Comparison of ENCODE assay signal across 7 mouse cellular contexts in genomic region chr2:26627921-26628739, GRCm38 (mm10). TPM values are rescaled to one million over a fixed set of nuclear protein-coding genes. Genes with fewer than 3 reads are reported as not detected.
DNase-seq lines count a peak whose midpoint lies in the region; ATAC-seq lines count a peak whose summit lies in the region.

Fam69b (plus strand) TSS chr2:26628457.

- peak within 1 kb of the TSS; percentile 44 for H3K27ac ChIP-seq in intestine, embryonic 15.5 days

- peak; percentile 69 for ATAC-seq in intestine, embryonic 15.5 days

- intact Hi-C loops in left cerebral cortex, postnatal 10 days (cut with DNase I), result no loop called here

- peak; percentile 88 for DNase-seq in adrenal gland, postnatal 14 days
- DNase-seq in embryo, embryonic 11 days, result peak; percentile 96
- DNase-seq in gonadal fat pad, adult 2 months (ENCODE audit: low read depth), result no peak
- peak; percentile 85 to 93 for DNase-seq in left cerebral cortex, postnatal 10 days (ENCODE audit: extremely low spot score in 1 of 2, low spot score in 2 of 2)
- peak; percentile 91 for DNase-seq in right cerebral cortex, postnatal 25 days

- H3K4me1 ChIP-seq in intestine, embryonic 15.5 days (replicated peaks), result peaks cover 27% of the 10 kb centered on the region
- H3K4me1 ChIP-seq in megakaryocyte, embryonic 14.5 days, result peaks cover 32% of the 10 kb centered on the region

- H3K4me2 ChIP-seq in intestine, embryonic 15.5 days (replicated peaks), result peak within 1 kb of the TSS; percentile 98

- H3K9ac ChIP-seq in intestine, embryonic 15.5 days, result peak within 1 kb of the TSS; percentile 81

- WGBS in intestine, embryonic 15.5 days, result under 1% methylated on average over 70 of the region's 70 CpGs

- H3K27me3 ChIP-seq in intestine, embryonic 15.5 days (replicated peaks), result no peaks in the 10 kb centered on the region
- H3K27me3 ChIP-seq in megakaryocyte, embryonic 14.5 days (replicated peaks), result peaks cover 37% of the 10 kb centered on the region

- H3K36me3 ChIP-seq in intestine, embryonic 15.5 days, result no peaks in the 10 kb centered on the region
- peaks cover 8% of the 10 kb centered on the region for H3K36me3 ChIP-seq in megakaryocyte, embryonic 14.5 days (replicated peaks; ENCODE audit: low read length)

- no peaks in the 10 kb centered on the region for H3K9me3 ChIP-seq in intestine, embryonic 15.5 days
- no peaks in the 10 kb centered on the region for H3K9me3 ChIP-seq in megakaryocyte, embryonic 14.5 days

- H3K4me3 ChIP-seq in intestine, embryonic 15.5 days (replicated peaks), result peak within 1 kb of the TSS; percentile 72
- peak within 1 kb of the TSS; percentile 93 for H3K4me3 ChIP-seq in megakaryocyte, embryonic 14.5 days (replicated peaks)

RNA-seq across cellular contexts. Expression of gene Fam69b, which starts in this region (rescaled TPM):
- total RNA-seq in adrenal gland, postnatal 14 days (2021), result 10.0 and 12.3 TPM in 2 replicates
- 24.7 and 33.7 TPM in 2 replicates for polyA plus RNA-seq in gonadal fat pad, adult 2 months (2012; rRNA removed)
- polyA plus RNA-seq in intestine, embryonic 15.5 days (2015; fragmentation: Nextera tagmentation; extraction: Ambion mirVana), result 31.1 and 32.6 TPM in 2 replicates
- total RNA-seq in left cerebral cortex, postnatal 10 days (2021), result 10 to 100 TPM; 88.2 to 90.8 TPM
- polyA plus RNA-seq in megakaryocyte, embryonic 14.5 days (2012; ENCODE audit: insufficient read depth, low replicate concordance), result 1.2 TPM in 1 of 2 replicates, not detected in the other

Comparison
In these comparisons a context has a peak if more than half of its experiments do, and no peak if none do; other contexts are left out.
1. RNA of gene Fam69b (polyA plus RNA-seq): 24.7 to 33.7 TPM in gonadal fat pad, adult 2 months and 31.1 to 32.6 TPM in intestine, embryonic 15.5 days; 1.2 TPM in megakaryocyte, embryonic 14.5 days; every median in the first group is over 10 times any median in the second.